Mouse (Mus musculus) bone marrow macrophage, adult 2 months (primary cell): ENCODE measurements around the gene Smbd1. TPM values are rescaled to one million over a fixed set of nuclear protein-coding genes. Genes with fewer than 3 reads are reported as not detected.
A peak's percentile ranks its signal among the peaks of the same experiment; 100 is the strongest.

Experiments
- H3K27ac ChIP-seq: 2 replicates; pipeline ENCODE4 v1.5.1; 2012; ENCODE audit warnings: low read depth, low read length; ENCODE audit not compliant: insufficient read depth
- H3K4me1 ChIP-seq: 2 replicates; pipeline ENCODE4 v1.6.1; 2012; ENCODE audit warnings: low read length; ENCODE audit not compliant: control insufficient read depth, insufficient read depth
- H3K4me3 ChIP-seq: 2 replicates; pipeline ENCODE4 v1.5.1; 2012; ENCODE audit warnings: mild to moderate bottlenecking, low read length, moderate library complexity; ENCODE audit not compliant: insufficient read depth
- CTCF ChIP-seq: IDR thresholded peaks from 2 replicates; pipeline ENCODE4 v1.5.1; 2012; ENCODE audit warnings: low read depth, mild to moderate bottlenecking, low read length, moderate library complexity
- POLR2A ChIP-seq: IDR thresholded peaks from 2 replicates; pipeline ENCODE4 v1.6.1; 2012; ENCODE audit warnings: mild to moderate bottlenecking, low read depth, low read length, borderline replicate concordance
- polyA plus RNA-seq: library from polyadenylated mRNA; stranded (reverse); fragments of >200 nt; gene quantifications from 2 replicates; pipeline ENCODE4 v1.2.4, GENCODE M21; 2012; ENCODE audit not compliant: missing spikeins, insufficient read depth, insufficient read length

Smbd1 gene
- not detected in 2 replicates for polyA plus RNA-seq

- TF ChIP-seq POLR2A: no peak
- no peak for TF ChIP-seq CTCF
- peaks cover 9% of the 10 kb centered on the region for H3K4me1 ChIP-seq
- H3K4me3 ChIP-seq: no peak within 1 kb of the TSS
- H3K27ac ChIP-seq: no peak within 1 kb of the TSS
These were observed at the start of gene Smbd1 for GRCm38 (mm10) chr16:32810321-32810720. TSS of gene Smbd1 (minus strand) at chr16:32810477.

- H3K4me3 ChIP-seq: no peak overlapping the region
- H3K27ac ChIP-seq: no peak overlapping the region
- no peak for TF ChIP-seq POLR2A
- TF ChIP-seq CTCF: no peak
- peaks cover 27% of the 10 kb centered on the region for H3K4me1 ChIP-seq
These were observed 48.7 kb upstream of the Smbd1 start for GRCm38 (mm10) chr16:32858771-32859636.

- Histone ChIP-seq H3K4me1 (peaks cover 31% of the 10 kb centered on the region), H3K4me3 (no peak overlapping the region), H3K27ac (no peak overlapping the region)
- TF ChIP-seq CTCF: no peak
- no peak for TF ChIP-seq POLR2A
These were observed 48.1 kb upstream of the Smbd1 start for GRCm38 (mm10) chr16:32858356-32858755.

- Histone ChIP-seq H3K4me3 (no peak overlapping the region), H3K4me1 (peaks cover 37% of the 10 kb centered on the region)
- TF ChIP-seq CTCF (no peak), POLR2A (no peak)
These were observed 46.5 kb upstream of the Smbd1 start for GRCm38 (mm10) chr16:32856751-32857150.

GRCm38 (mm10) chr16:32854050-32854571 lies 43.8 kb upstream of the Smbd1 start:
- TF ChIP-seq POLR2A (no peak), CTCF (no peak)
- peak overlapping the region; percentile 92 for H3K27ac ChIP-seq
- H3K4me3 ChIP-seq: no peak overlapping the region
- H3K4me1 ChIP-seq: peaks cover 34% of the 10 kb centered on the region

More at GRCm38 (mm10) chr16:32856751-32857150, 46.5 kb upstream of the Smbd1 start:
- H3K27ac ChIP-seq: no peak overlapping the region

GRCm38 (mm10) chr16:32853492-32854049 lies 43.3 kb upstream of the Smbd1 start:
- H3K4me3 ChIP-seq: peak overlapping the region; percentile 16; the same call in 1 of the 2 replicates
- peaks cover 29% of the 10 kb centered on the region for H3K4me1 ChIP-seq
- peak overlapping the region; percentile 92 for H3K27ac ChIP-seq
- TF ChIP-seq CTCF (no peak), POLR2A (no peak)

GRCm38 (mm10) chr16:32849042-32849830 lies 39.0 kb upstream of the Smbd1 start:
- TF ChIP-seq POLR2A: no peak
- no peak for TF ChIP-seq CTCF
- Histone ChIP-seq H3K4me3 (no peak overlapping the region), H3K27ac (no peak overlapping the region), H3K4me1 (peaks cover 13% of the 10 kb centered on the region)

GRCm38 (mm10) chr16:32847103-32847502 lies 36.8 kb upstream of the Smbd1 start:
- TF ChIP-seq CTCF (no peak), POLR2A (no peak)
- Histone ChIP-seq H3K4me1 (no peaks in the 10 kb centered on the region), H3K27ac (no peak overlapping the region), H3K4me3 (no peak overlapping the region)

GRCm38 (mm10) chr16:32831501-32831900 lies 21.2 kb upstream of the Smbd1 start:
- H3K27ac ChIP-seq: no peak overlapping the region
- no peak overlapping the region for H3K4me3 ChIP-seq
- TF ChIP-seq CTCF: no peak
- no peak for TF ChIP-seq POLR2A
- H3K4me1 ChIP-seq: peaks cover under 1% of the 10 kb centered on the region
